In the genomic region with DNA sequence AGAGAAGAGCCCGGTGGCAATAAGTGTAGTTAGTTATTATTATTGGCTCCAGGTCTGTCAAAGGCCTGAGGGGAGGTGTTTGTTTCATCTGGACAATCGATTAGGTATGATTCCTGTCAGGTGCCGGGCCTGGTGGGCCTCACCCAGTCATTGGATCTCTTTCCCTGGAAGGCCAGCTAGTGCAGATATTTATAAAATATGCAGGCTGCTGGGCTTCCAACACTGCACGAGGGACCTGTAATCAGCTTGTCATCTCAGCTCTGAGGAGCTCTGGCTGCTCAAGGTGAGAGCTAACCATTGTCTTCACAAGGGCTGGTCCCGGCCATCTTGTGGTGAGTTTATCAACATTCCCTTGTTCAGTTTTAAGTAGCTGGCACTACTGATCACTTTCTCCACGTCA, we compare ENCODE assay signal across 1 mouse cellular context.
TF ChIP-seq lines count a peak whose summit lies in the region.

No protein-coding gene starts in this region.

TF ChIP-seq in CH12.LX, 34 proteins besides CTCF, POLR2A, EP300 and RAD21 (continued from another document):
- TF ChIP-seq PAX5 (IDR thresholded peaks at IDR 0.05; ENCODE audit: low read length) (no peak), CHD1 (IDR thresholded peaks at IDR 0.05; ENCODE audit: low read depth, low read length) (0 out of 2 replicates have a peak, but pooled peaks have one; percentile 6), MXI1 (IDR thresholded peaks at IDR 0.05; ENCODE audit: low read depth, low read length) (peak; percentile 52; the same call in 1 of the 2 replicates)
TF ChIP-seq in CH12.LX: peak in this region for 8.
